Mouse (Mus musculus): Measurements from ENCODE around the gene H2-DMb2. TPM values are rescaled to one million over a fixed set of nuclear protein-coding genes. Genes with fewer than 3 reads are reported as not detected.

Gene H2-DMb2
- polyA plus RNA-seq (2015; fragmentation: Nextera tagmentation; extraction: Ambion mirVana), result 0.45 and 0.53 TPM in 2 replicates

DNA sequence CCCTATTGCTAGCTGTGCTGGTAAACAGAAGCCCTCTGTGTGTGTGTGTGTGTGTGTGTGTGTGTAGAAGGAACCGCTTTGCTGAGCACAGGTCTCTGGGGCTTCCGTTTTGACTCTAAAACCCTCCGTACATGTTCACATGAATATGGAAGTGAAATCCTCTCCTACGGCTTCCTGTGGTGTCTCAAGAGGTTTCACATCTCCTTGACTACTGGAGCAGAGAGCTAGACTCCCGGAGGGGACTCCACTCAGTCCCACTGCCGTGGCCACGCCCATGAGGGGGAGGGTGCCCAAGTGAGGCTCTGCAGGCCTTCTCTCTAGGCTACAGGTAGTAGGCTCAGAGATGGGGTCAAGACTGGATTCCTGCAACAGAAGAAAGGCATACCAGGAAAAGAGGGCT lies at the start of gene H2-DMb2:
Gene H2-DMb2 (plus strand): TSS at position 275 of the 400 bp plus-strand sequence.
- ATAC-seq (ENCODE audit: low FRiP score, low TSS enrichment), result no peak
- no peaks in the 10 kb centered on the region for H3K4me1 ChIP-seq (replicated peaks; ENCODE audit: control insufficient read depth, insufficient read depth)
- H3K4me2 ChIP-seq (replicated peaks; ENCODE audit: low read depth), result no peak within 1 kb of the TSS
- no peak for TF ChIP-seq EP300 (optimal IDR thresholded peaks at IDR 0.05)
- TF ChIP-seq CTCF (IDR thresholded peaks at IDR 0.05; ENCODE audit: low read depth), result no peak
- no peaks in the 10 kb centered on the region for H3K36me3 ChIP-seq (ENCODE audit: control insufficient read depth, insufficient read depth, low read length)
- H3K27me3 ChIP-seq (ENCODE audit: control insufficient read depth, insufficient read depth, low read length), result no peaks in the 10 kb centered on the region; the same call in 1 of the 2 replicates
- H3K27ac ChIP-seq (replicated peaks), result peak within 1 kb of the TSS; percentile 24; the same call in 1 of the 2 replicates
- DNase-seq (ENCODE audit: low spot score), result no peak
- no peak within 1 kb of the TSS for H3K9ac ChIP-seq (ENCODE audit: low read length)
- 30% methylated on average over 7 of the region's 7 CpGs for WGBS
- H3K4me3 ChIP-seq (ENCODE audit: low read depth, low read length), result no peak within 1 kb of the TSS
- H3K9me3 ChIP-seq (ENCODE audit: control insufficient read depth, low read length), result no peaks in the 10 kb centered on the region

DNA sequence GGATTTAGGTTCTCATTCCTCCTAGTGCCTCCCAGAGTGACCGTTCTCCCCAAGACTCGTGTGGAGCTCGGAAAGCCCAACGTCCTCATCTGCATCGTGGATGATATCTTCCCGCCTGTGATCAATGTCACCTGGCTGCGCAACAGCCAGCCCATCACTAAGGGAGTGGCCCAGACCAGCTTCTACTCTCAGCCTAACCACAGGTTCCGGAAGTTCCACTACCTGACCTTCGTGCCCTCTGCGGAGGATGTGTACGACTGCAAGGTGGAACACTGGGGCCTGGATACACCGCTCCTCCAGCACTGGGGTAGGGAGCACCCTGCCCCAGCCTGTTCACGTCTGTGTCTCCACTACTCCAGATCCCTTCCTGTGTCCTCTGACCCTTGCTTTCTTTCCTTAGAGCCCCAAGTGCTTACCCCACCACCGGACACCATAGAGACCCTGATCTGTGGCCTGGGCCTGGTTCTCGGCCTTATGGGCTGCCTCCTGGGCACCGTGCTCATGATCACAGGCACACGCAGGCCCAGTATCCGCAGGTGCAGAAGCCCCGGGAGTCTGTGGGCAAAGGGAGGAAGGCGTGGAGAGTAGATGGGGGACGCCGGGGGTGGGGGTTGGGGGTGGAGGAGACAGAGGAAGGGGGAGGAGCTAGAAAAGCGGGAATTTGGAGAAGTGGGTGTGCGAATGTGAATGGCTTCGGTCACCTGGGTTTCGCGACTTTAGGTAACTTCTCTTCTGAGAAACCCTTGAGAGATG lies 48.6 kb upstream of the H2-DMb2 start:
- no peak for ATAC-seq (ENCODE audit: low FRiP score, low TSS enrichment)

DNA sequence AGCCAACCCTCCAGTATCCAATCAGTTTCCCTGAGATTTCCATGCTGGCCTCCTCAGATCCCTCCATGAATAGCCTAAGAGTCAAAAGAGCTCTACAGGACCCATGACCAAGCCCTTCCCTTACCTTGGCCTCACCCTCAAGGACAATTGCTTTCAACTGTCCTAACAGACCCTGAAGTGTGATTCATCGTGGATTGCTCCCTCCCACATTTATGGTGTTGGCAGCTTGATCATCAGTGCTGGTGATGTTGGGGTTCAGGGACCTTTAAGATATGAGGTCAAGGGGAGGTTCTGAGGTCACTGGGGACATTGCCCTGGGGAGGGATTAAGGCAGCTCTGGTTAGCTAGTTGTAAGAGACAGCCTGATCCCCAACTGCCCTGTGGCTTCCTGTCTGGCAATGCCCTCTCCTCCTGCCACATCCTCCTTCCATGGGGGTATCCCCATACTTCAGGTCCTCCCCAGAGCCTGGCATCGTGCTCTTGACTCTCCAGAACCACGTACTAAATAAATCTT lies 46.6 kb upstream of the H2-DMb2 start:
- WGBS, result 62% methylated on average over 3 of the region's 3 CpGs

More for the DNA sequence above, 48.6 kb upstream of the H2-DMb2 start:
- no peak overlapping the region for H3K4me3 ChIP-seq (ENCODE audit: low read depth, low read length)
- no peak overlapping the region for H3K4me2 ChIP-seq (replicated peaks; ENCODE audit: low read depth)
- peak; percentile 10 for DNase-seq (ENCODE audit: low spot score)
- H3K27me3 ChIP-seq (ENCODE audit: control insufficient read depth, insufficient read depth, low read length), result no peaks in the 10 kb centered on the region
- H3K36me3 ChIP-seq (ENCODE audit: control insufficient read depth, insufficient read depth, low read length), result no peaks in the 10 kb centered on the region
- H3K4me1 ChIP-seq (replicated peaks; ENCODE audit: control insufficient read depth, insufficient read depth), result no peaks in the 10 kb centered on the region
- no peaks in the 10 kb centered on the region for H3K9me3 ChIP-seq (ENCODE audit: control insufficient read depth, low read length)
- H3K9ac ChIP-seq (ENCODE audit: low read length), result no peak overlapping the region
- H3K27ac ChIP-seq (replicated peaks), result no peak overlapping the region
- TF ChIP-seq CTCF (IDR thresholded peaks at IDR 0.05; ENCODE audit: low read depth), result no peak
- no peak for TF ChIP-seq EP300 (optimal IDR thresholded peaks at IDR 0.05)
- WGBS, result 80% methylated on average over 27 of the region's 27 CpGs

DNA sequence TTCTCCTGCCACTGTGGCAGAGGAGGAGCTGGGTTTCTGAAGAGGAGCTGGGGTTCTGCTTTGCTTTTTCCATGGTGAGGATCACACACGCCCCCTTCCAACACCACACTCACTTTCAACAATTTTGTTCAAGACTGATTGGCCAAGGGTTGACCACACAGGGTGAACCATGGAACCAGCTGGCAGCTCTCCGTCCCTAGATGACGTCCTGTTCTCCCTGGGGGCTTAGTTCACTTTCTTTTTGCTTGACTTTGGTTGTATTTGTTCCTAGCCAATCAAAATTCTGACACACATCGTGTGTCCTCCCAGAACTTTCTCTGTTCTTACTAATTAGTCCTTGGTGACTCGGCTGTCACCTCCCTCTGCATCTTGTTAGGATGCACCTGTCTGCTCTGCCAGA lies 45.8 kb upstream of the H2-DMb2 start:
- H3K27me3 ChIP-seq (ENCODE audit: control insufficient read depth, insufficient read depth, low read length), result no peaks in the 10 kb centered on the region
- H3K4me3 ChIP-seq (ENCODE audit: low read depth, low read length), result no peak overlapping the region
- H3K9me3 ChIP-seq (ENCODE audit: control insufficient read depth, low read length), result no peaks in the 10 kb centered on the region
- TF ChIP-seq CTCF (IDR thresholded peaks at IDR 0.05; ENCODE audit: low read depth), result no peak
- no peak for TF ChIP-seq EP300 (optimal IDR thresholded peaks at IDR 0.05)
- no peaks in the 10 kb centered on the region for H3K36me3 ChIP-seq (ENCODE audit: control insufficient read depth, insufficient read depth, low read length)
- ATAC-seq (ENCODE audit: low FRiP score, low TSS enrichment), result no peak
- DNase-seq (ENCODE audit: low spot score), result no peak
- H3K9ac ChIP-seq (ENCODE audit: low read length), result no peak overlapping the region
- no peak overlapping the region for H3K27ac ChIP-seq (replicated peaks)
- 58% methylated on average over 5 of the region's 5 CpGs for WGBS
- no peak overlapping the region for H3K4me2 ChIP-seq (replicated peaks; ENCODE audit: low read depth)
- no peaks in the 10 kb centered on the region for H3K4me1 ChIP-seq (replicated peaks; ENCODE audit: control insufficient read depth, insufficient read depth)

More for the DNA sequence above, 46.6 kb upstream of the H2-DMb2 start:
- Histone ChIP-seq H3K4me2 (replicated peaks; ENCODE audit: low read depth) (no peak overlapping the region), H3K27ac (replicated peaks) (no peak overlapping the region), H3K27me3 (ENCODE audit: control insufficient read depth, insufficient read depth, low read length) (no peaks in the 10 kb centered on the region), H3K36me3 (ENCODE audit: control insufficient read depth, insufficient read depth, low read length) (no peaks in the 10 kb centered on the region), H3K4me1 (replicated peaks; ENCODE audit: control insufficient read depth, insufficient read depth) (no peaks in the 10 kb centered on the region), H3K9ac (ENCODE audit: low read length) (no peak overlapping the region), H3K4me3 (ENCODE audit: low read depth, low read length) (no peak overlapping the region), H3K9me3 (ENCODE audit: control insufficient read depth, low read length) (no peaks in the 10 kb centered on the region)
- no peak for DNase-seq (ENCODE audit: low spot score)
- TF ChIP-seq CTCF (IDR thresholded peaks at IDR 0.05; ENCODE audit: low read depth), result no peak
- ATAC-seq (ENCODE audit: low FRiP score, low TSS enrichment), result no peak

DNA sequence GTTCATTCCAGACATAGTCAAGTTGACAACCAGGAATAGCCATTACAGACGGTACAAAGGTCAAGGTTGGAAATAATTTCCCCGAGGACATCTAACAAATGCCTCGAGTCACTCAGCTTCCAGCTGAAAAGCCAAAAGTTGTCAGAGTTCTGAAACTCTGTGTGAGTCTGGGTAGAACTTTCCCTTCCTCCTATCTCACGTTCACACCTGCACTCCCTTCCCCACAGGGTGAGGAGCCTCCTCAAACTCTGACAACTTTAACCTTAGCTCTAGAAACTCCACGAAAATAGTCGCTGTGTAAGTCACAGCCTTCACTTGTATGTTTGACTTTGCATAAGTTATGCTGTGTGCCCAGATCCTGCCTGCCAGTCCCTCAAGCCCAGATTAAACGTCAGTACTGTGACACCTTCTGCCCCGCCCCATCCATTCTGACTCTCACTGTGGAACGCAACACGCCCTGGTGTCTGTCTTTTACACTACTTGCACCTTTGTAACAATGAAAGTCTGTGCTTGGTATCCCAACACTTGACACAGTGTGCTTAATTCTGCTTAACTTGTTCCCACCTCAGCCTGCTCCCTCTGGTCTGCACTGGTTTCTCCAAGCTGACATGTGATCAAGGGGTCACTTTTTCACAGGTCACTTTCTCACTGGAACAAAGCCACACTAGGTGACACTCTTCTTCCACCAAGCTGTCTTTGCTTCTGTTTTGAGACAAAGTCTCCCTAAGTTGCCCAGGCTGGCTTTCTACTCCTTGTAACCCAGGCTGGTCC lies 44.2 kb upstream of the H2-DMb2 start:
- no peak overlapping the region for H3K27ac ChIP-seq (replicated peaks)
- H3K4me3 ChIP-seq (ENCODE audit: low read depth, low read length), result no peak overlapping the region
- TF ChIP-seq CTCF (IDR thresholded peaks at IDR 0.05; ENCODE audit: low read depth), result no peak
- 21% methylated on average over 10 of the region's 10 CpGs for WGBS
- H3K36me3 ChIP-seq (ENCODE audit: control insufficient read depth, insufficient read depth, low read length), result no peaks in the 10 kb centered on the region
- no peaks in the 10 kb centered on the region for H3K27me3 ChIP-seq (ENCODE audit: control insufficient read depth, insufficient read depth, low read length)
- H3K4me2 ChIP-seq (replicated peaks; ENCODE audit: low read depth), result no peak overlapping the region
- H3K9ac ChIP-seq (ENCODE audit: low read length), result no peak overlapping the region
- peak; percentile 79 for ATAC-seq (ENCODE audit: low FRiP score, low TSS enrichment)
- H3K4me1 ChIP-seq (replicated peaks; ENCODE audit: control insufficient read depth, insufficient read depth), result no peaks in the 10 kb centered on the region
- H3K9me3 ChIP-seq (ENCODE audit: control insufficient read depth, low read length), result no peaks in the 10 kb centered on the region
- peak; percentile 71 for DNase-seq (ENCODE audit: low spot score)
